Mouse (Mus musculus) liver, postnatal 0 days (tissue): ENCODE data around the gene Plekha7.

Experiments
- CTCF ChIP-seq: sonication (generic); IDR thresholded peaks from 2 replicates; pipeline ENCODE4 v1.5.1; 2016; ENCODE audit warnings: antibody characterized with exemption, low read depth
- EP300 ChIP-seq: IDR thresholded peaks from 2 replicates; pipeline ENCODE4 v1.6.1; 2016; ENCODE audit warnings: antibody characterized with exemption, low read depth, mild to moderate bottlenecking

DNA sequence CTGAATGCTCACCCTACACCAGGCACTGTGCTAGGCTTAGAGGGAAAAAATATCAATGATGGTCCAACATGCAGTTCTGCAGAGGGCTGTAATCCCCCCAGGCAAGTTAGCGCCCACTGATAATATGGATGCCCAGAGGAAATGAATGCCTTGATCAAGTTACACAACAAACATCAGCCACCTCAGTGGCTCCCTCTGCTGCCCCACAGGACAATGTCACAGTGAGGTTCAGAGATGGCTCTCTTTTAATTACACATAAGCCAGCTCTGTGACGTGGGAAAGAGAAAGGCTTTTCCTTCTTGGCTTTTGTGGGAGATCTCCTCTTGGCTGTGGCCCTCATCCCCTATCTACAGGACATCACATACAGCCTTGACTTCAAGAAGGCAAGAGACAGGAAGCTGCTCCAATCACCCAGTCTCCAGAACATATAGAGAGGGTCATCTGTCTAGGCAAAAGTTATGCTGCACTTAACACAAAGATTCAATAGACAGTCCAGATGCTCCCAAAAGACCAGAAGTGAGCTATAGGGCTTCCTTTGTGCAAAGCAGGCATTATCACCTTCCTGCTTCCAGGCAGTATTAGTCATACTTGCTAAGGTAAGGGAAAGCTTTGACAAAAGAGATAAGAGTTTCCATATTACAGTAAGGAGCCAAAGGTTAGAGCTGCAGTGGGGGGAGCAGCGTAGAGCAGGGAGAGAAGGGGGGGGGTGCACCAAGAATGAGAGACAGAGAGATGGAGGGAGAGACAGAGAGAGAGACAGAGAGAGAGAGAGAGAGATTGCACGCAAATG, 47.2 kb downstream of the Plekha7 start:
- TF ChIP-seq CTCF = peak; percentile 62
- TF ChIP-seq EP300 = no peak
